Mouse (Mus musculus): ENCODE results near the gene Sdk1. TPM values are rescaled to one million over a fixed set of nuclear protein-coding genes. Genes with fewer than 3 reads are reported as not detected.

Gene Sdk1
- total RNA-seq, 2 experiments from 2014 or later, result 0.47 to 1.7 TPM

- DNase-seq, result no peak
These were observed 759.8 kb downstream of the Sdk1 start for GRCm38 (mm10) chr5:142001131-142001530.

- no peak for DNase-seq
These were observed 760.7 kb downstream of the Sdk1 start for GRCm38 (mm10) chr5:142001973-142002372.

DNA sequence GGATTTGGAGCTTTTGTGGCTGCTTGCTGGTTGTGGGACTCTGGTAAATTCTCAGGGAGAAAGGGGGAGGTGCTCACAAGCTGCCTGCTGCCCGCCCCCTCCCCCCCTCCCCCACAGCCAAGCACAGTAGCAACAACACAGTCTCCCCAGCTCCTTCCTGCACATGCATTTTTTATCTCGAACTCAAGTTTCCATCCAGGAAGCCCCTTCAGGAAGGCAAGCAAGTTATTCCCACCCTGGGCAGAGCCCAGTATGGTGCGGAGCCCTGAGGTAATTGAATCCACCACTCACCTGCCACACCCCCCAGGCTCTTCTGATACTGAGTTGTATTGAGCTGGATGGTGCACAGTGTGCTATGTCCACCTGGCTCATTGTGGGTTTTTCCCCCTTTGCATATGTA, 768.9 kb downstream of the Sdk1 start:
- DNase-seq, result no peak

DNA sequence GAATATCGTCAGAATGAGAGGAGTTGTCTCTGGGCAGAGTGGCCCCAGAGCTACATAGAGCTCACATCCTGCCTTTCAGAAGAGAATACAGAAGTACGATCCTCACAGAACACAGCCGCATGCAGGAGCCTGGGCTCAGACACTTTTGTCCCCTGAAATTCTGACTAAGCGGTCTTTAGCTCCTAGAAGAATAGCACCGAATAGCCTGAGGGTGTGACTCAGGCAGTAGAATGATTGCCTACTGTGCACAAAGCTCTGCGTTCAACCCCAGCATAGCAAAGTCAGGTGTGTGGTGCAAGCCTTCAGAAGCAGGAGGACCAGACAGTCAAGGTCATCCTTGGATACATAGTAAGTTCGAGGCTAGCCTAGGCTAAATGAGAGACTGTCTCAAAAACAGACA, 775.7 kb downstream of the Sdk1 start:
- DNase-seq, result no peak

DNA sequence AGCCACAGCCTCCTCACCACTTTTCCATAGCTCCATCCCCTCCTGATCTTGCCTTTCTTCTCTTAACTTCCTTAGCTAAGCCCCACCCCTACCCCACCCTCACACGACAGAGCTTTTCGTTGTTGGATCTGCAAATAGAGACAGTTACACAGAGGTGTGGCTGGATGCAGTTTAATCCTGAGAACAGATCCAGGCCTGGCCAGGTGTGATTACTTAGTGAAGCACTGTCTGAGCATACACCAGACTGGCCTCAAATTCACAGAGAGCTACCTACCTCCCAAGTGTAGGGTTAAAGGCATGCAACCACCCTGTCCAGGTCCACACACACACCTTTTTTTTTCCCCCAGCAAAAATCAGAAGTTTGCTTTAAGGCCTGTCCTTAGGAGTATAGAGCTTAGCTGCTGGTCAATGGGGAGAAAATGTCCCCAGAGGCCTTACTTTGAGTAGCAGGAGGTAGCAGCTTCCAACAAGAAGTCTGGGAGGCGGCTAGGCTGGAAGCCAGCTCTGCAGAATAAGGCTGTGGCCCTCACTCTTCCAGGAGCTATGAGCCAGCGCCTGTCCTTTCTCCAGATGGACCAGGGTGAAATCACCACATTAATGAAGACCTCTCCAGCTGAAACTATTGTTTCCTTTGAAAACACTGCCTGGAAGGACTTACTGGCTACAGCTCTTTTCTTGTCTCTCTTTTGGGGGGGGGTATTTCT, 781.7 kb downstream of the Sdk1 start:
- peak; percentile 18 to 44 for DNase-seq

GRCm38 (mm10) chr5:142024448-142024847, 783.2 kb downstream of the Sdk1 start:
- peak; percentile 44 to 61 for DNase-seq

DNA sequence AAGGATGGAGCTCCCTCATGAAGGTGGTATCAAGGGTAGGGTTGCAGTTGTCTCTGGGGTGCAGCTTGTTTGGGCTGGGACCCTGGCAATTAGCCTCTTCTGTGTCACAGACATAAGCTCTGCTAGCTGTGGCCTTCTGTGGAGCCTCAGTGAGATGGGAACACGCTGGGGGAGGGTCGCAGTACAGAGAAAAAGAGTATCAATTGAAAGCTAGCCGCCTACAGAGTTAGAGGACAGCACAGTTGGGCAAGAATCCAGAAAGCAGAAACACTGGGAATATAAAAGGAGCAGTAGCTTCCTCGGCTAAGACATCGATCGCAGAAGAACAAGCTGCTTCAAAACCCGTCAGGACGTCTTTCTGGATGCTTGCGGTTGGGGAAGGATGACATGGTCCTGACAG, 795.2 kb downstream of the Sdk1 start:
- no peak for DNase-seq

- no peak for DNase-seq
These were observed 797.9 kb downstream of the Sdk1 start for GRCm38 (mm10) chr5:142039236-142039635.

DNA sequence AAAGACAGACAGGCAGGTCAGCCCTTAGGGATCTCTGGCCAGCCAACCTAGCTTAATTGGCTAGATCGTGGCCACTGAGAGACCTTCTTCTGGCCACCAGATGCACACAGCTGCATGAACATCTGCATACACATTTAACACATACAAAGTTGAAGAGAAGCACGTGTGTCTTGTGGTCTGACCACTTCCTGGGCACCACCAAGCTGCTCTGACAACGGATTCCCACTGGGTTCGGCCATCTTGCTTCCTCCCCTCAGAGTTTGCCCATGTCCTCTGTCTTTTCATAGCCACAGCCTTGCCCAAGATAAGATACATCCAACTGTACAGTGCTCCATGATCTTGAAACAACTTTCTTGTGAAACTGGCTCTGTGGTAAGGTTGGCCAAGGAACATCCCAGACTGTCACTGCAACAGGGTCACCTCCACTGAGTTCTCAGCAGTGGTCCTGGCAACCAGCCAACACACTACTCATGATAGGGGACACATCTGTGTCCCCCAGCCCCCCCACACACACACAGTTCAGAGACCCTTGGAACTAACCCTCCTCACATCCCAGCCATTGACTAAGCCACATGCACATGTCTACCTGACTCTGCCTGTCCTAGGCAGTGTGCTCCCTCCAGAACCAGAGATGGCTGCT, 798.7 kb downstream of the Sdk1 start:
- no peak for DNase-seq

GRCm38 (mm10) chr5:142041226-142041802, 800.0 kb downstream of the Sdk1 start:
- no peak for DNase-seq

GRCm38 (mm10) chr5:142061781-142062180, 820.5 kb downstream of the Sdk1 start:
- no peak for DNase-seq

GRCm38 (mm10) chr5:142071322-142071721, 830.0 kb downstream of the Sdk1 start:
- DNase-seq, result no peak

GRCm38 (mm10) chr5:142073901-142074300, 832.6 kb downstream of the Sdk1 start:
- no peak for DNase-seq

DNA sequence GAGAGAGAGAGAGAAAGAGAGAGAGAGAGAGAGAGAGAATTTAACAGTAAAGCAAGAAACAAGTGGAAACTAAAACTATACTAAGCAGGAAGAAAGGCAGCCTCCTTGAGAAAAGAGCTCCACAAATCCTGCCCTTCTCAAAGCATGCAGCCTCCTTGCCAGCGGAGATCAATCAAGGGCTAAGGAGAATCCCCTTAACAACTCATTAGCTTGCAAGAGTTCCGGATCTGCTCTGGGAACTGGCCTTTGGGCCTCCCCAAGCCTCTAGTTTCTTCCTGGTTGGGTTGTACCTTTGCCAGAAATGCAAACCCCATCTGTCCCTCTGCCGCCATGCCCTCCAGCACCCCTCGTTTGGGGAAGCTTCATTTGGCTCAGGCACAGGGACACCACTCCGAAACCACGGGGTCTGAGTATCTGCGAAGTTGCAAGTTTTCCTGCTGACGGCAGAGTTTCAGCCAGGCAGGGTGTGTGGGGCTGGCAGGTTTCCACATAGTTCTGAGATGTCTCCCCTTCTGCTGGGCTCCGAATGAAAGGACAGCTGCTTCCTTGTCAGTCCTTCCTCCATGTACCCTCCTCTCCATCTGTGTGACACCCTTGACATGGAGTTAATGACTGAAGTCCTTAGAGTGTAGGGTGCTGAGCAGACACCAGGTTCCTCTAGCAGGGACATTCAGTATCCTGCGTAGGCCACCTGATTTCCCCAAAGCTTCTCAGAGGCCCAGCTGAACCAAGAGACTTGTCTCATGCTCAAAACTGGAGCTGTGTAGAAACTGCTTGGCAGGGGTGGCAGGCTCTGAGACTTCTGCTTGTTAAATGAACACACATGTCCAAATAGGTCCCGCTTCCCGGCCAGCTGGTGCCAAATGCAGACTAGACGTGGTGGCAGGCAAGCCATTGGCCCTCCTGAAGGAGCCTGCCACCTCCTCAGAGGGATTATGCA, 833.5 kb downstream of the Sdk1 start:
- DNase-seq, result peak; percentile 44 to 79

DNA sequence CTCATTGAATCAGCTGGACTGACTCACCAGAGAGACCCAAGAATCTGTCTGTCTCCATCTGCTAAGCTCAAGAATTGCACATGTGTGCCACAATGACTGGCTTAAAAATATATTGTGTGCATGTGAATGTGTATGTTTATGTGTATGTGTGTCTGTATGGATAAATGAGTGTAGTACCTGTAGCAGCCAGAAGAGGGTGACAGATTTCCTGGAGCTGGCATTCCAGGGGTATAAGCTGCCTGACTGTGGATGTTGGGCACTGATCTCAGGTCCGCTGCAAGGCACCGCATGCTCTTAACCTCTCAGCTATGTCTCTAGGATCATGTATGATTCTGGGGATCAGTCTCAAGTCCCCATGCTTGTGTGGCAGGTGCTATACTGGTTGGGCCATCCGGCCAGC, 839.4 kb downstream of the Sdk1 start:
- no peak for DNase-seq

DNA sequence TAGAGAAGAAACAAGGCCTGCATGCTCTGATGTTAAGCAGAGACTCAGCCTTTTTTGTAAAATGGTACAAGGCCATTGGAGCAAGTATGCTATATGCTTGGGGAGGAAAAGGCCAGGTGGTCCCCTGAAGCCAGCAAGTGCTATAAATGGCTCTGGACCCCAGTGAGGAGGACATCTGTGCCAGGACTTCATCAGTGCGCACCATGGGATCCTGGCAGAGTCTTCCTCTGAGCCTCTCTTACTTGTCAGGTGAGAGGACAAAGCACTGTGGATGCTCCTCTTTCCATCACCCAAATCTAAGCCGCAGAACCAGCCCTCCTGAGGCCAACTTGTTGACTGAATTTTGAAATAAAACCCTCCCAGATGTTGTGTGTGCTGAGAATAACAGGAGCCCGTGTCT, 839.8 kb downstream of the Sdk1 start:
- no peak for DNase-seq

DNA sequence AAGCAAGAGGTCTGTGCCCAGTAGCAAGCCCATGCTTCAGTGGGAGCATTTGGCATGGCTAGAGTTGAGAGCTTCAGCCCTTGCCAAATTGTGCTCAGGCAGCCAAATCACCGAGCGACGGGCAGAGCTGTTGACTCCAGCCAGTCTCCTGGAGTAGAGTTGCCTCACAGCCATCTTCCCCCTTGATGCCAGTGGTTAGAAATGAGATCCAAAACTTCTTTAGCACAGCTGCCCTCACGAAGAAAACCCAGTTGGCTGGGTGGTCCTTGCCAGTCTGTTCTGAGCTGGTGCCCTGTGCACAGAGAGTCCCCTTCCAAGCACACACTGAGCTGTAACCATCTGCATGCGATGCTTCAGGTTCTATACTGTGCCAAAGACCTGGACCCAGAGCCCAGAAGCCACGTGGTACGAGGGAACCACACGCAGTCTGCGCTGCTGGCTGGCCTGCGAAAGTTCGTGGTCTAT, 855.1 kb downstream of the Sdk1 start:
- no peak for DNase-seq

DNA sequence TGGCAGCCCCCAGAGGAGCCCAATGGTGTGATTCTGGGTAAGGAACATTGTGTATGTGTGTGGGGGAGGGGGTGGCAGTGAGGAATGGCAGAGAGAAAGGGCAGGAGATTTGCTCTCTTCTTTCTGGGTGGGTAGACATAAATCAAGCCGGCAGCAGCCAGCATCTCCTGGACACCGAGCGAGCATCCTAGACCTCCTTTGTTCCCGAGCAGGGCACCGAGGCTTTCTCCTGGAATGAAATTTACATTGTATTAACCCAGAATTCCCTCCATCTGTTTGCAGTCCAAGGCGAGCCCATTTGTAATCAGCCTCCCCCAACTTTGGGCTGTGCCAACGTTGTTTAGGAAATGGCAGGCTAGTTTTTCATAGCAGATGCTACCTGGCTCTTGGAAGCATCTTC, 858.9 kb downstream of the Sdk1 start:
- DNase-seq, result no peak

GRCm38 (mm10) chr5:142107434-142107833, 866.1 kb downstream of the Sdk1 start:
- DNase-seq, result no peak

DNA sequence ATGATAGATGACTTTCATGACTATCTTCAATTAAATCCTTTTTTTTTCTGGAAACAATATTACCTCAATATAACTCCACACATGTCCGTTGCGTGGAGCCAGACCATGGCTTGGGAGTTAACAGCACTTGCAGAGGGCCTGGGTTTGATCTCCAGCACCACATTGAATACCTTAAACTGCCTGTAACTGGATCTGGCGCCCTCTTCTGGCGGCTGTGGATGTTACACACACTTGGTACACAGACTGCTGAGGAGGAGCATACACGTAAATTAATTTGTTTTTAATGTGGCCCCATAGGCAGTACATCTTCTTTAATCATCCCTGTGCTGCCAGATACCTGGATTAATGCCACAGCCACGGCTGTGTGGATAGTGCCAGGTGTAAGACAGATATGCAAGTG, 870.7 kb downstream of the Sdk1 start:
- no peak for DNase-seq

GRCm38 (mm10) chr5:142113210-142114175, 872.2 kb downstream of the Sdk1 start:
- no peak for DNase-seq
